Mouse (Mus musculus) heart, embryonic 15.5 days (tissue): ENCODE results near the gene Golgb1. TPM values are rescaled to one million over a fixed set of nuclear protein-coding genes. Genes with fewer than 3 reads are reported as not detected.

Experiments used
- ATAC-seq: fragments of 200-750 bp; cut with Nextera tagmentation; replicated peaks from 2 replicates; pipeline ENCODE4 v1.8.0; 2017; ENCODE audit warnings: low read depth, moderate TSS enrichment; ENCODE audit not compliant: insufficient number of reproducible peaks, insufficient read depth, low FRiP score
- H3K27ac ChIP-seq: fragments of 300-500 bp; sonication (generic); 2 replicates; pipeline ENCODE4 v1.5.1; 2015; ENCODE audit warnings: mild to moderate bottlenecking, inconsistent platforms
- H3K27me3 ChIP-seq: fragments of 300-500 bp; sonication (generic); 2 replicates; pipeline ENCODE4 v1.6.1; 2015; ENCODE audit warnings: inconsistent platforms
- H3K36me3 ChIP-seq: fragments of 300-500 bp; sonication (generic); 2 replicates; pipeline ENCODE4 v1.6.1; 2015; ENCODE audit warnings: mild to moderate bottlenecking, inconsistent platforms
- H3K4me1 ChIP-seq: fragments of 300-500 bp; sonication (generic); replicated peaks from 2 replicates; pipeline ENCODE4 v1.6.1; 2015; ENCODE audit warnings: inconsistent platforms
- H3K4me2 ChIP-seq: fragments of 300-500 bp; sonication (generic); 2 replicates; pipeline ENCODE4 v1.6.1; 2015; ENCODE audit warnings: inconsistent platforms, mild to moderate bottlenecking, moderate library complexity
- H3K4me3 ChIP-seq: fragments of 300-500 bp; sonication (generic); 2 replicates; pipeline ENCODE4 v1.5.1; 2015; ENCODE audit warnings: mild to moderate bottlenecking, inconsistent platforms
- H3K9ac ChIP-seq: fragments of 300-500 bp; sonication (generic); 2 replicates; pipeline ENCODE4 v1.6.1; 2015; ENCODE audit warnings: mild to moderate bottlenecking, inconsistent platforms
- H3K9me3 ChIP-seq: fragments of 300-500 bp; sonication (generic); replicated peaks from 2 replicates; pipeline ENCODE4 v1.6.1; 2016; ENCODE audit warnings: inconsistent platforms
- WGBS: fragments of 180-500 bp; shearing (Covaris S2); methylation state at CpG from one replicate; pipeline ENCODE4 v1.1.7; 2015; ENCODE audit warnings: mixed read lengths; 5-methylcytosine and 5-hydroxymethylcytosine counted together
- polyA plus RNA-seq: library from polyadenylated mRNA; unstranded; fragments of >200 nt; fragmentation: Nextera tagmentation; extraction: Ambion mirVana; gene quantifications from 2 replicates; pipeline ENCODE4 v1.2.1, GENCODE M21; 2015

Golgb1 gene
- polyA plus RNA-seq, 1 experiment from 2014 or later, result 57.7 TPM

DNA sequence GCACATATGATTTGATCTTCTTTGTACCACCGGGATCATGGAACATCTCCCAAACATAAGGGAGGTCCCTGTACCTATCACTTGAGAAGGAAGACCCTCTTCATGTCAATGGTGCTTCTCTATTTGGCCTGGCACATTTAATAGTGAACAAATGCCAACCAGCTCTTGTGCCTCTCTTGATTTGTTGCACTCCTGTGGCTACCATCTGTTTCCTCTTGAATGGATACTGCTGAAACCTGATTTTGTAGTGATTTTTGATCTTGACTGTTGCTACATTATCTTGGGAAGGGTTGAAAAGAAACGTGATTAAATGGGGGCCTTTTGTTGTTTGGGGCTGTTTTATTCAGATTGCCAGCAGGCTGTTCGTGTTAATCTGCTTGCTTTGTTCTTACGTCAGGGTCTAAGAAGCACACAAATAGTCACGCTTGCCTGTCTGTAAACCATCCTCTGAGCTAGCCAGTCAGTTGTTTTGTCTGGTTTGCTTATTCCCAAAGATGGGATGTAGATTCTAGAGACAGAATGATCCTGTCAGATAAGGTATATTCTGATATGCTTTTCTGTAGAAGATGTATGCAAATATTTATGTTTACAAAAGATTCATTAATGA lies 7.9 kb downstream of the Golgb1 start:
- peaks cover 7% of the 10 kb centered on the region for H3K36me3 ChIP-seq
- H3K9me3 ChIP-seq, result no peaks in the 10 kb centered on the region
- H3K9ac ChIP-seq, result no peak overlapping the region
- 68% methylated on average over 5 of the region's 5 CpGs for WGBS
- ATAC-seq, result no peak
- H3K4me3 ChIP-seq, result no peak overlapping the region
- no peak overlapping the region for H3K27ac ChIP-seq
- H3K4me1 ChIP-seq, result peaks cover 12% of the 10 kb centered on the region
- no peak overlapping the region for H3K4me2 ChIP-seq
- H3K27me3 ChIP-seq, result no peaks in the 10 kb centered on the region

DNA sequence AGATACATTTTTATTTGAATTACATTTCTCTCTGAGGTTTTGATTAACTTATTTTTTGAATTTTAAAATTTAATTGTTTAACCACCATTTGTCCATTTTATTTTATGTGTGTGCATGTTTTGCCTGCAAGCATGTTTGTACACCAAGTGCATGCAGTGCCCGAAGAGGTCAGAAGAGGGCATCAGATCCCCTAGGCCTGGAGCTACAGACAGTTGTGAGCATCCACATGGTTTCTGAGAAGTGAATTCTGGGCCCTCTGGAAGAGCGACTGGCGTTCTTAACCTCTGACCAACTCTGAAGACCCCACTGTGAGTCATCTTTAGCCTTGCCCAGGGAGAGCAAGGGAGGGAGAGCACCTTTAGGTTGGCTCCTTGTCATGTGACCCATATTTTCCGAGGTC lies 9.9 kb downstream of the Golgb1 start:
- Histone ChIP-seq H3K4me3 (no peak overlapping the region), H3K9me3 (no peaks in the 10 kb centered on the region), H3K4me1 (peaks cover under 1% of the 10 kb centered on the region; the same call in 1 of the 2 replicates), H3K27ac (no peak overlapping the region), H3K27me3 (no peaks in the 10 kb centered on the region), H3K36me3 (peaks cover 17% of the 10 kb centered on the region), H3K9ac (no peak overlapping the region), H3K4me2 (no peak overlapping the region)
- no peak for ATAC-seq
- 82% methylated on average over 4 of the region's 4 CpGs for whole genome bisulfite sequencing

DNA sequence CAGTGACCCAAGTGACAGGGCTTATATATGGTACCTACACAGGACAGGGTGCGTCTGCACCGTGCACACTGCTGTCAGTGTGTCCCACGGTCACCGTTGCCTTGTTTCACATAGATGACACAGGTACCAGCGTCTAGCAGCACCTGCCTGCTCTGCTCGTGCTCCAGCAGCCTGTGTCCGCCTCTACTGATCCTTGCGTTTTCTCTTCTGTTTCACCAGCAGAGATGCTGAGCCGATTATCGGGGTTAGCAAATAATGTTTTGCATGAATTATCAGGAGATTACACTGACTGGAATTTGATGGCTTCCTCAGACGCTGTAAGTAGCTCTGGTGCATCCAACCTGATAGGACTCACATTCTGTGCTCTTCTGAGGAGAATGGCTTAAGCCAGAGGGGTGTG lies 11.0 kb downstream of the Golgb1 start:
- Histone ChIP-seq H3K36me3 (peaks cover 17% of the 10 kb centered on the region), H3K27ac (no peak overlapping the region), H3K9me3 (no peaks in the 10 kb centered on the region), H3K4me1 (no peaks in the 10 kb centered on the region), H3K4me2 (no peak overlapping the region), H3K27me3 (no peaks in the 10 kb centered on the region), H3K4me3 (no peak overlapping the region), H3K9ac (no peak overlapping the region)
- 88% methylated on average over 11 of the region's 11 CpGs for WGBS
- no peak for ATAC-seq

DNA sequence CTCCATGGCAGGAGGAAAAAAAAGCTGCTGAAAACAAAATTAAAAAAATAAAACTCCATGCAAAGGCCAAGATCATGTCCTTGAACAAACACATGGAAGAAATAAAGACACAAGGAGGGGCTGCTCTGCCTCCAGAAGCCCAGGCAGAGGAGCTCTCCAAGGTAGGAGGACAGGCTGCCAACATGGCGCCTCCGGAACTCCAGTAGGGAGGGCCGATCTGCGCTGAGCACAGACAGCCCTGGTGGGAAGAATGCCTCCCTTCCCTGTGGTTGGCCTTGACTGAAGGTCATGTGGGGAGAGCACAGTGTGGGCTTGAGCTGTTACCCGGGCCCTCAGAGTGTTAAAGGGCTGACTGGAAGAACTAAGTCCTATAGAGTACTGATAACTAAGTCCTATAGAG lies 12.6 kb downstream of the Golgb1 start:
- no peaks in the 10 kb centered on the region for H3K4me1 ChIP-seq
- no peaks in the 10 kb centered on the region for H3K27me3 ChIP-seq
- no peak overlapping the region for H3K4me3 ChIP-seq
- H3K4me2 ChIP-seq, result no peak overlapping the region
- H3K9me3 ChIP-seq, result no peaks in the 10 kb centered on the region
- H3K27ac ChIP-seq, result no peak overlapping the region
- H3K9ac ChIP-seq, result no peak overlapping the region
- peaks cover 29% of the 10 kb centered on the region for H3K36me3 ChIP-seq
- 69% methylated on average over 5 of the region's 5 CpGs for WGBS
- no peak for ATAC-seq

DNA sequence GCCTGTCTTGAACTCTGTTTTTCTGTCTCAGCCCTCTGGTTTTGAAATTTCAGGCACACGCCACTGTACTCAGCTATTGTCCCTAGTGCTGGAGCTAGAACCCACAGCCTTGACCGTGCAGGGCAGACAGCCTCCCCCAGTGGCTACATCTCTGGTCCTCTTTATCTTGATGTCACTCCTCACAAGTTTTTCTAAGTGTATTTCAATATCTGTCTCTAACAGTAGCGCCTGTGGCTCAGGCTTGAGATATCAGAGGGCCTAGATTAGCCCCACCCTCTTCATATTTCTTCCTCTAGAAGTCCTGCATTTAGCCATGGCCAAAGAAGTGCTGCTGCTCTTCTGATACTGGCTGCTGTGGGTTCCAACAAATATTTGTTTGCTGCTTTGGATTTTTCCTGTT lies 15.6 kb downstream of the Golgb1 start:
- no peaks in the 10 kb centered on the region for H3K4me1 ChIP-seq
- 80% methylated on average over 3 of the region's 3 CpGs for WGBS
- no peak for ATAC-seq
- no peak overlapping the region for H3K4me2 ChIP-seq
- peaks cover 46% of the 10 kb centered on the region for H3K36me3 ChIP-seq
- H3K27me3 ChIP-seq, result no peaks in the 10 kb centered on the region
- H3K4me3 ChIP-seq, result no peak overlapping the region
- no peak overlapping the region for H3K27ac ChIP-seq
- H3K9me3 ChIP-seq, result no peaks in the 10 kb centered on the region
- H3K9ac ChIP-seq, result no peak overlapping the region

DNA sequence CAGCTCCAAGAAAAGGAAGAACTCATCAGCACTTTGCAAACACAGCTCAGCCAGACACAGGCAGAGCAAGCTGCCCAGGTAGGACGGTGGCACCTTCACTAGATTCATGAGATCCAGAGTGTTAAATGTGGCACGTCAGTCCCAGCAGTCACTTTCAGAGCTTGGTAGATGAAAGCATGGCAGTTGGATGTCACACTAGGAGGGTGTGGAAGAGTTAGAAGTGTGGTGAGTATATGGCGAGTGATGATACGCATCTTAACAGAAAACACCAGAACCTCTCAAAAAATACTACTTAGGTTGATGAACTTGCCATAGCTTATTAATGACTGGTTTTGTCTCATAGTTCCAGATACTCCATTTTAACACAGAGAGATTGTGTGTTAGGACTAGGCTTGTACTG lies 16.5 kb downstream of the Golgb1 start:
- ATAC-seq, result no peak
- H3K4me1 ChIP-seq, result no peaks in the 10 kb centered on the region
- no peak overlapping the region for H3K4me2 ChIP-seq
- H3K9ac ChIP-seq, result no peak overlapping the region
- no peaks in the 10 kb centered on the region for H3K27me3 ChIP-seq
- no peak overlapping the region for H3K4me3 ChIP-seq
- H3K9me3 ChIP-seq, result no peaks in the 10 kb centered on the region
- peaks cover 54% of the 10 kb centered on the region for H3K36me3 ChIP-seq
- WGBS, result 93% methylated on average over 4 of the region's 4 CpGs
- H3K27ac ChIP-seq, result no peak overlapping the region

DNA sequence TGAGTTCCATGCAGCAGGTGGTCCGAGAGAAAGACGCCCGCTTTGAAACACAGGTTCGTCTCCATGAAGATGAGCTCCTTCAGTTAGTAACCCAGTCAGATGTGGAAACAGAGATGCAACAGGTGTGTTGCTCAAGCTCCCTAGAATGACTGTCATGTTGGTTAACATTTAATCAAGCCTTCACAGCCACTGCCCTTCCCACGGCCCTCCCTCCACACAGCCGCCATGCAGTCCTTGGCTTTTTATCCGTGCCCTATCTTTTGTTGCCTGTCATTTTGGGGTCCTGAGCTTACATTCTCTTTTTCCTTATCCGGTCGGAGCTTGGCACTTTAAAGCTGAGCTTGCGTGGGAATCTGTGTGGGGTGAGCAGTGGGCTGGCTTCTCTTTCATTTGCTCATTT lies 18.4 kb downstream of the Golgb1 start:
- H3K9ac ChIP-seq, result no peak overlapping the region
- 85% methylated on average over 10 of the region's 10 CpGs for WGBS
- H3K4me3 ChIP-seq, result no peak overlapping the region
- no peak overlapping the region for H3K4me2 ChIP-seq
- no peak for ATAC-seq
- no peaks in the 10 kb centered on the region for H3K9me3 ChIP-seq
- H3K4me1 ChIP-seq, result no peaks in the 10 kb centered on the region
- H3K36me3 ChIP-seq, result peaks cover 55% of the 10 kb centered on the region
- no peaks in the 10 kb centered on the region for H3K27me3 ChIP-seq
- H3K27ac ChIP-seq, result no peak overlapping the region

DNA sequence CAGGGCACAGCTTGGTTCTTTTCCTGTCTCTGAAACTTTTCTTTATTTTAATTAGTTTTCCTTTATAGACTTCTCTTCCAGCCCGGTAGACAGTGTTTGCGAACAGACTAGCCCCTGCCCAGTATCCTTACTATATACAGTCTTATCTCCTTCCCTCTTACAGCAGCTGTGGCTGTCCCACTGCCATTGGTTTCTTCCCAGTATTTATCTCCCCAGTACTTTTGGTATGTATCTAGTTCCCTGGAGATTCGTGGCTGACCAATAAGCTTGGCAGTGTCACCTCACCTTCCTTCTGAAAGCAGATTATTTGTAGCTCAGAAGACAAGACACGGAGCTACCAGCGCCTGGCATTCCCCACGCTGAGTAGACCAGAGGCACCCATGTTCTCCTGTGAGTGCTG lies 21.8 kb downstream of the Golgb1 start:
- Histone ChIP-seq H3K4me2 (no peak overlapping the region), H3K27ac (no peak overlapping the region), H3K4me1 (no peaks in the 10 kb centered on the region), H3K27me3 (no peaks in the 10 kb centered on the region), H3K36me3 (peaks cover 65% of the 10 kb centered on the region), H3K9ac (no peak overlapping the region), H3K4me3 (no peak overlapping the region), H3K9me3 (no peaks in the 10 kb centered on the region)
- ATAC-seq, result no peak
- WGBS, result 66% methylated on average over 6 of the region's 6 CpGs

DNA sequence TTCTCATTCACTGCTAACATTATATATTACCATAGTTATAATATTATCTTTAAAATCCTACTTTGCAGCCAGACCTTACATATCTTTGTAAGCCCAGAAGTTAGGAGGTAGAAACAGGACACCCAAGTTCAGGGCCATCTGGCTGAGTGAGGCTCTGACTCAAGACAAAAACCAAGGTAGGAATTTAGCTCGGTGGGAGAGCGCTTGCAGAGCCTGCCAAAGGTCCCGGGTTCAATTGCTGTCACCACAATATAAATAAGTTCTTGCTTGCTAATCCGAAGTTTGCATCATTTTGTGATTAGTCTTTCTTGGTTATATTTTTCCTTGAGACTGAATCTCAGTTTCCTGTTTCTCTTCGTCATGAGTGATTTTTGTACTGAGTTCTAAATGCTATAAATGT lies 28.2 kb downstream of the Golgb1 start:
- Histone ChIP-seq H3K27ac (no peak overlapping the region), H3K4me2 (no peak overlapping the region), H3K9me3 (no peaks in the 10 kb centered on the region), H3K4me1 (no peaks in the 10 kb centered on the region), H3K27me3 (no peaks in the 10 kb centered on the region), H3K9ac (no peak overlapping the region), H3K4me3 (no peak overlapping the region), H3K36me3 (peaks cover 50% of the 10 kb centered on the region)
- no peak for ATAC-seq
- 89% methylated on average over 5 of the region's 5 CpGs for WGBS

DNA sequence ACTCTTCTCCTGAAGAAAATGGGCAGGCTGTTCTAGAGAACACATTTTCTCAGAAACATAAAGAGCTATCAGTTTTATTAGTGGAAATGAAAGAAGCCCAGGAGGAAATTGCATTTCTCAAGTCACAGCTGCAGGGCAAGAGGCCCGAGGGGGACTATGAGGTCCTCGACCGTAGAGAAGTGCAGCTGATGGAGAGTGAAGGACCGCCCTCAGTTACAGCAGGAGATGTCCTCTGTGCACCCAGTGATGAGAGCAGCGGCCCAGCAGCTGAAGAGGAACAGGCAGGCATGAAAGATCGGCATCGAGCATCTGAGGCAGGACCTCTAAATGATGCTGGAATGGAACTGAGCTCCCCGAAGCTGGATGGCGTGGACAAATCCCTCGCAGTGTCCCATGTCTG lies 37.0 kb downstream of the Golgb1 start:
- Histone ChIP-seq H3K9ac (no peak overlapping the region), H3K4me1 (peaks cover 3% of the 10 kb centered on the region), H3K27me3 (no peaks in the 10 kb centered on the region), H3K36me3 (peaks cover 50% of the 10 kb centered on the region), H3K27ac (no peak overlapping the region), H3K9me3 (no peaks in the 10 kb centered on the region), H3K4me3 (no peak overlapping the region), H3K4me2 (no peak overlapping the region)
- ATAC-seq, result no peak
- 88% methylated on average over 10 of the region's 10 CpGs for WGBS

DNA sequence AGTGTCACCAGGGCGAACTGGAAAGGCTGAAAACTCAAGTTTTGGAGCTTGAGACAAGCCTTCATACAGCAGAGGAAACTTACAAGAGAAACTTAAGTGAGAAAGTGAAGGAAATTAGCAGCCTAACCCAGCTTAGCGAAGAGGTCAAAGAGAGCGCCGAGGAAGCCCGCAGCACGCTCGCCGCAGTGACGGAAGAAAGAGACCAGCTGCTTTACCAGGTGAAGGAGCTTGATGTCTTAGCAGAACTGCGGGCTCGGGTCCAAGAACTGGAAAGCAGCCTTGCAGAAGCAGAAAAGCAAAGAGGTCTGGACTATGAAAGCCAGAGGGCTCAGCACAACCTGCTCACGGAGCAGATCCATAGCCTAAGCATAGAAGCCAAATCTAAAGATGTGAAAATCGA lies 37.4 kb downstream of the Golgb1 start:
- H3K27me3 ChIP-seq, result no peaks in the 10 kb centered on the region
- H3K4me1 ChIP-seq, result peaks cover 3% of the 10 kb centered on the region
- no peak for ATAC-seq
- H3K9me3 ChIP-seq, result no peaks in the 10 kb centered on the region
- no peak overlapping the region for H3K4me3 ChIP-seq
- peaks cover 50% of the 10 kb centered on the region for H3K36me3 ChIP-seq
- H3K9ac ChIP-seq, result no peak overlapping the region
- WGBS, result 91% methylated on average over 13 of the region's 13 CpGs
- no peak overlapping the region for H3K27ac ChIP-seq
- no peak overlapping the region for H3K4me2 ChIP-seq

DNA sequence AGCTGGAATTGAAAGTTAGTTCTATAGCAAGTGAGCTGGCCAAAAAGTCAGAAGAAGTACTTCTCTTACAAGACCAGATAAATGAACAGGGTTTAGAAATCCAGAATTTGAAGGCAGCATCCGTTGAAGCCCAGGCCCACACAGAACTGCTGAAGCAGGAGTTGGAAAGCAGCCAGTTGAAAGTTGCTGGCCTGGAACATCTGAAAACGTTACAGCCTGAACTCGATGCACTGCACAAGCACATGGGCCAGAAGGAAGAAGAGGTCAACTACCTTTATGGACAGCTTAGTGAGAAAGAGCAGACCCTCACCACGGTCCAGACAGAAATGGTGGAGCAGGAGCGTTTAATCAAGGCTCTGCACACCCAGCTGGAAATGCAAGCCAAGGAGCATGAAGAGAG lies 39.3 kb downstream of the Golgb1 start:
- ATAC-seq, result no peak
- no peak overlapping the region for H3K4me2 ChIP-seq
- H3K27ac ChIP-seq, result no peak overlapping the region
- no peaks in the 10 kb centered on the region for H3K9me3 ChIP-seq
- WGBS, result 67% methylated on average over 5 of the region's 5 CpGs
- no peak overlapping the region for H3K4me3 ChIP-seq
- H3K36me3 ChIP-seq, result peaks cover 59% of the 10 kb centered on the region
- no peak overlapping the region for H3K9ac ChIP-seq
- no peaks in the 10 kb centered on the region for H3K4me1 ChIP-seq
- H3K27me3 ChIP-seq, result no peaks in the 10 kb centered on the region
